Mouse (Mus musculus) hindbrain, postnatal 0 days (tissue): ENCODE measurements around the gene Zfp536. TPM values are rescaled to one million over a fixed set of nuclear protein-coding genes. Genes with fewer than 3 reads are reported as not detected.

Source experiments
- ATAC-seq: fragments of 200-750 bp; cut with Nextera tagmentation; 2 replicates; pipeline ENCODE4 v1.8.0; 2017; ENCODE audit warnings: mild to moderate bottlenecking, moderate TSS enrichment, moderate library complexity
- DNase-seq: peaks from one replicate; pipeline ENCODE4 v3.0.0-alpha.2; 2015; ENCODE audit warnings: low spot score
- H3K27ac ChIP-seq: fragments of 300-500 bp; sonication (generic); 2 replicates; pipeline ENCODE4 v1.5.1; 2014; ENCODE audit warnings: mild to moderate bottlenecking
- H3K27me3 ChIP-seq: fragments of 300-500 bp; sonication (generic); 2 replicates; pipeline ENCODE4 v1.6.1; 2014; ENCODE audit warnings: low read length, mixed read lengths; ENCODE audit not compliant: insufficient read depth
- H3K36me3 ChIP-seq: fragments of 300-500 bp; sonication (generic); 2 replicates; pipeline ENCODE4 v1.6.1; 2014; ENCODE audit warnings: low read length, mixed read lengths; ENCODE audit not compliant: insufficient read depth
- H3K4me1 ChIP-seq: fragments of 300-500 bp; sonication (generic); 2 replicates; pipeline ENCODE4 v1.6.1; 2014; ENCODE audit warnings: antibody characterized with exemption, low read length, mixed read lengths; ENCODE audit not compliant: insufficient read depth
- H3K4me2 ChIP-seq: fragments of 300-500 bp; sonication (generic); 2 replicates; pipeline ENCODE4 v1.6.1; 2014; ENCODE audit warnings: low read depth, mild to moderate bottlenecking, low read length, moderate library complexity, mixed read lengths
- H3K4me3 ChIP-seq: fragments of 300-500 bp; sonication (generic); 2 replicates; pipeline ENCODE4 v1.5.1; 2014; ENCODE audit warnings: low read length
- H3K9ac ChIP-seq: fragments of 300-500 bp; sonication (generic); replicated peaks from 2 replicates; pipeline ENCODE4 v1.6.1; 2014; ENCODE audit warnings: mild to moderate bottlenecking, low read length, moderate library complexity, mixed read lengths
- H3K9me3 ChIP-seq: fragments of 300-500 bp; sonication (generic); 2 replicates; pipeline ENCODE4 v1.6.1; 2016; ENCODE audit warnings: low read length, mixed read lengths
- CTCF ChIP-seq: IDR thresholded peaks from 2 replicates; pipeline ENCODE4 v1.5.1; 2016; ENCODE audit warnings: antibody characterized with exemption, control low read depth, low read depth
- WGBS: fragments of 180-500 bp; shearing (Covaris S2); extraction: QIAGEN DNeasy Blood & Tissue Kit; methylation state at CpG from one replicate; pipeline ENCODE4 v1.1.7; 2014; 5-methylcytosine and 5-hydroxymethylcytosine counted together
- polyA plus RNA-seq: library from polyadenylated mRNA; unstranded; fragments of >200 nt; fragmentation: Nextera tagmentation; extraction: Ambion mirVana; gene quantifications from 2 replicates; pipeline ENCODE4 v1.2.1, GENCODE M21; 2015
- total RNA-seq: library from RNA; depleted of rRNA; stranded (reverse); fragments of >200 nt; gene quantifications from 2 replicates; pipeline ENCODE4 v1.2.3, GENCODE M21; 2014

Gene Zfp536
- total and polyA plus RNA-seq, 2 experiments from 2014 or later: 32.6 to 74.1 TPM

GRCm38 (mm10) chr7:37768310-37768940, 5.0 kb downstream of the Zfp536 start:
- Histone ChIP-seq H3K9ac (peak overlapping the region; percentile 73), H3K27ac (peak overlapping the region; percentile 81; the same call in 1 of the 2 replicates), H3K36me3 (no peaks in the 10 kb centered on the region), H3K4me3 (peak overlapping the region; percentile 67), H3K27me3 (no peaks in the 10 kb centered on the region), H3K9me3 (no peaks in the 10 kb centered on the region), H3K4me1 (peaks cover 5% of the 10 kb centered on the region; the same call in 1 of the 2 replicates), H3K4me2 (peak overlapping the region; percentile 96)
- DNase-seq (no peak), ATAC-seq (no peak)
- TF ChIP-seq CTCF: no peak
- WGBS: 15% methylated on average over 10 of the region's 10 CpGs

GRCm38 (mm10) chr7:37758886-37759285, 14.6 kb downstream of the Zfp536 start:
- H3K4me1 ChIP-seq: no peaks in the 10 kb centered on the region
- no peak for TF ChIP-seq CTCF
- no peak overlapping the region for H3K9ac ChIP-seq
- no peak for DNase-seq
- H3K27me3 ChIP-seq: no peaks in the 10 kb centered on the region
- H3K4me3 ChIP-seq: no peak overlapping the region
- no peak for ATAC-seq
- no peaks in the 10 kb centered on the region for H3K36me3 ChIP-seq
- no peak overlapping the region for H3K27ac ChIP-seq
- H3K4me2 ChIP-seq: no peak overlapping the region
- H3K9me3 ChIP-seq: no peaks in the 10 kb centered on the region
- 80% methylated on average over 5 of the region's 5 CpGs for WGBS

GRCm38 (mm10) chr7:37753024-37753423, 20.4 kb downstream of the Zfp536 start:
- TF ChIP-seq CTCF: no peak
- Histone ChIP-seq H3K9me3 (no peaks in the 10 kb centered on the region), H3K4me2 (no peak overlapping the region), H3K9ac (no peak overlapping the region), H3K4me1 (no peaks in the 10 kb centered on the region), H3K36me3 (no peaks in the 10 kb centered on the region), H3K4me3 (no peak overlapping the region), H3K27me3 (no peaks in the 10 kb centered on the region), H3K27ac (no peak overlapping the region)
- WGBS: 28% methylated on average over 1 of the region's 1 CpGs
- DNase-seq: no peak
- no peak for ATAC-seq

GRCm38 (mm10) chr7:37746133-37746761, 27.2 kb downstream of the Zfp536 start:
- 23% methylated on average over 12 of the region's 13 CpGs for WGBS
- Histone ChIP-seq H3K4me3 (no peak overlapping the region), H3K27me3 (no peaks in the 10 kb centered on the region), H3K9me3 (no peaks in the 10 kb centered on the region), H3K9ac (no peak overlapping the region), H3K4me1 (peaks cover 7% of the 10 kb centered on the region), H3K36me3 (no peaks in the 10 kb centered on the region), H3K4me2 (peak overlapping the region; percentile 27), H3K27ac (no peak overlapping the region)
- ATAC-seq: peak; percentile 58
- no peak for TF ChIP-seq CTCF
- no peak for DNase-seq

GRCm38 (mm10) chr7:37743350-37743749, 30.1 kb downstream of the Zfp536 start:
- peaks cover 7% of the 10 kb centered on the region for H3K4me1 ChIP-seq
- no peak overlapping the region for H3K27ac ChIP-seq
- no peak for ATAC-seq
- WGBS: 77% methylated on average over 8 of the region's 8 CpGs
- H3K9ac ChIP-seq: no peak overlapping the region
- no peaks in the 10 kb centered on the region for H3K27me3 ChIP-seq
- H3K9me3 ChIP-seq: no peaks in the 10 kb centered on the region
- no peak for DNase-seq
- H3K4me2 ChIP-seq: no peak overlapping the region
- no peak for TF ChIP-seq CTCF
- no peaks in the 10 kb centered on the region for H3K36me3 ChIP-seq
- no peak overlapping the region for H3K4me3 ChIP-seq

DNA sequence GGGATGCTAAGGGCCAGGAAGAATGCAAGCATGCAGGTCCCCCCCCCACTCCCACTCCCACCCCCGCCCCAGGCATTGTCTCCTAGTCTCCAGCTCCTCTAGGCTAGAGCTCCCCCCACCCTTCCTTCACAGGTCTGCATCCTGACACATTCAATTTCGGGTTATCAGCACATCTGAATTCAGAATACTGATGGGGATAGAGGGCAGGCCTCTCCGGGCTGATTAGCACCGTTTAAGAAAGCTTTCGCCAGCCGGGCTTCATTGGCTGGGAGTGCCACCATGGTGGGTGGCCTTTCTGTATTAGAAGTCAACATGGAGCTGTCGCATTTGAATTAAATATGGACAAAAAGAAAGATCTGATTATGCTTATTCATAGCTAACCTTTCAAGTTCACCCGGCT, 36.2 kb downstream of the Zfp536 start:
- no peak overlapping the region for H3K27ac ChIP-seq
- H3K4me2 ChIP-seq: no peak overlapping the region
- H3K27me3 ChIP-seq: no peaks in the 10 kb centered on the region
- H3K36me3 ChIP-seq: no peaks in the 10 kb centered on the region
- H3K9ac ChIP-seq: no peak overlapping the region
- H3K9me3 ChIP-seq: no peaks in the 10 kb centered on the region
- 23% methylated on average over 8 of the region's 8 CpGs for WGBS
- no peak for TF ChIP-seq CTCF
- ATAC-seq: no peak
- no peak for DNase-seq
- no peak overlapping the region for H3K4me3 ChIP-seq
- peaks cover 6% of the 10 kb centered on the region; the same call in 1 of the 2 replicates for H3K4me1 ChIP-seq

GRCm38 (mm10) chr7:37736413-37736720, 37.1 kb downstream of the Zfp536 start:
- DNase-seq (no peak), ATAC-seq (no peak)
- H3K36me3 ChIP-seq: no peaks in the 10 kb centered on the region
- H3K9me3 ChIP-seq: no peaks in the 10 kb centered on the region
- H3K4me1 ChIP-seq: peaks cover 6% of the 10 kb centered on the region; the same call in 1 of the 2 replicates
- no peak for TF ChIP-seq CTCF
- H3K4me3 ChIP-seq: no peak overlapping the region
- H3K27ac ChIP-seq: no peak overlapping the region
- no peak overlapping the region for H3K4me2 ChIP-seq
- WGBS: 17% methylated on average over 4 of the region's 4 CpGs
- no peaks in the 10 kb centered on the region for H3K27me3 ChIP-seq
- no peak overlapping the region for H3K9ac ChIP-seq
